Mouse (Mus musculus): Measurements from ENCODE around the gene Btbd35f24.
"Not testable (repeated sequence)": the region's sequence is repeated elsewhere in the genome, so short reads cannot be mapped to it uniquely, and the experiment has no call there.

Gene Btbd35f24

DNA sequence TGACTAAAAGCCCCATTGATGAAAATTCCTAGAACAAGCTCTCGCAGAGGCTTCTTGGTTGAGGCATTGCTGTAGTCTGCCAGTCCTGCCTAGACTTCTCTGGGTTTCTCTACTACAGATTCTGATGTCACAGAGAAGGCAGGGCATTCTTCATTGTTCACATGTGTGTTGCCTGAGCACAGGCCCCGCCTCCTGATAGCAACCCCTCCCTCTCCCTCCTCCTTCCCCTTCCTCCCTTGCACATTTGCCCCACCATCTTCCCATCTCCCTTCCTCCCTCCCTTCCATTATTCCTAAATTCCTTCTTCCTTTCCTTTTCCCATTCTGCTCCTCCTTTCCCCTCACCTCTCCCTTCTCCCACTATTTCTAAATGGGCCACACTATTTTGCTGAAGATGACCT lies at the start of gene Btbd35f24:
Gene Btbd35f24 (minus strand): TSS at position 101 of the 400 bp plus-strand sequence.
- DNase-seq (ENCODE audit: low spot score in 2 of 2) = not testable (repeated sequence)
